Mouse (Mus musculus) testis, adult 2 months (tissue): ENCODE results near the gene Efna3.

Experiments used
- CTCF ChIP-seq: fragments of 200-500 bp; IDR thresholded peaks from 2 replicates; pipeline ENCODE4 v1.5.1; 2012; ENCODE audit warnings: low read depth, mild to moderate bottlenecking, inconsistent platforms, low read length, moderate library complexity; ENCODE audit not compliant: control insufficient read depth, insufficient read depth, insufficient replicate concordance
- POLR2A ChIP-seq: fragments of 200-500 bp; IDR thresholded peaks from 2 replicates; pipeline ENCODE4 v1.6.1; 2012; ENCODE audit warnings: low read depth, mild to moderate bottlenecking, inconsistent platforms, low read length, moderate library complexity; ENCODE audit not compliant: control insufficient read depth

- TF ChIP-seq CTCF (no peak), POLR2A (no peak)
Observed at GRCm38 (mm10) chr3:89270891-89271290, 51.9 kb downstream of the Efna3 start.
